Mouse (Mus musculus) MEL (cell line): ENCODE data around the gene Tspan3. TPM values are rescaled to one million over a fixed set of nuclear protein-coding genes. Genes with fewer than 3 reads are reported as not detected.
A peak's percentile ranks its signal among the peaks of the same experiment; 100 is the strongest.

ENCODE experiments used
- DNase-seq: peaks from one replicate; pipeline ENCODE4 v3.0.0; 2011; ENCODE audit warnings: low read depth, low spot score
- H3K27ac ChIP-seq: 2 replicates; pipeline ENCODE4 v1.5.1; 2012; ENCODE audit warnings: low read depth, mild to moderate bottlenecking, control low read depth, low read length, moderate library complexity; ENCODE audit not compliant: control insufficient read depth
- H3K27me3 ChIP-seq, 2 experiments: fragments of 150-350 bp in 1 of 2; sonication (generic) in 1 of 2; 2 replicates each; pipeline ENCODE4 v1.6.1; 2012; ENCODE audit warnings: low read length in 2 of 2, mild to moderate bottlenecking in 2 of 2, improper control_type of control experiment in 1 of 2, moderate library complexity in 1 of 2; ENCODE audit not compliant: insufficient read depth in 2 of 2, control insufficient read depth in 1 of 2
- H3K36me3 ChIP-seq, 2 experiments: 2 replicates each; pipeline ENCODE4 v1.6.1; 2012 to 2014; ENCODE audit warnings: low read length in 2 of 2, improper control_type of control experiment in 1 of 2, inconsistent platforms in 1 of 2, mild to moderate bottlenecking in 1 of 2; ENCODE audit not compliant: insufficient read depth in 2 of 2, control insufficient read depth in 1 of 2
- H3K4me1 ChIP-seq, 2 experiments: fragments of 150-350 bp in 1 of 2; sonication (generic) in 1 of 2; 2 replicates each; pipeline ENCODE4 v1.6.1; 2012; ENCODE audit warnings: low read length in 2 of 2, improper control_type of control experiment in 1 of 2, mild to moderate bottlenecking in 1 of 2; ENCODE audit not compliant: insufficient read depth in 2 of 2, control insufficient read depth in 1 of 2
- H3K4me3 ChIP-seq, 2 experiments: fragments of 150-350 bp in 1 of 2; sonication (generic) in 1 of 2; 2 replicates each; pipeline ENCODE4 v1.5.1; 2012; ENCODE audit warnings: low read depth in 2 of 2, low read length in 2 of 2, mild to moderate bottlenecking in 2 of 2, moderate library complexity in 2 of 2, control low read depth in 1 of 2, improper control_type of control experiment in 1 of 2; ENCODE audit not compliant: control insufficient read depth in 1 of 2, insufficient read depth in 1 of 2
- H3K79me2 ChIP-seq: 2 replicates; pipeline ENCODE4 v1.6.1; 2012; ENCODE audit warnings: mild to moderate bottlenecking, low read length, moderate library complexity; ENCODE audit not compliant: control insufficient read depth, poor library complexity, insufficient read depth
- H3K9ac ChIP-seq: 2 replicates; pipeline ENCODE4 v1.6.1; 2012; ENCODE audit warnings: low read depth, mild to moderate bottlenecking, control low read depth, low read length, moderate library complexity; ENCODE audit not compliant: control insufficient read depth, poor library complexity, severe bottlenecking
- H3K9me3 ChIP-seq: fragments of 150-350 bp; sonication (generic); replicated peaks from 2 replicates; pipeline ENCODE4 v1.6.1; 2012; ENCODE audit warnings: mild to moderate bottlenecking, low read length, improper control_type of control experiment, moderate library complexity; ENCODE audit not compliant: insufficient read depth
- CHD1 ChIP-seq: IDR thresholded peaks from 2 replicates; pipeline ENCODE4 v1.6.1; 2012; ENCODE audit warnings: low read depth, mild to moderate bottlenecking, inconsistent platforms, low read length, improper control_type of control experiment
- CHD2 ChIP-seq: IDR thresholded peaks from 2 replicates; pipeline ENCODE4 v1.6.1; 2011; ENCODE audit warnings: low read length, improper control_type of control experiment
- CTCF ChIP-seq, 3 experiments: IDR thresholded peaks in 2 of 3; conservative IDR thresholded peaks in 1 of 3; 2 replicates each; pipeline ENCODE4 v1.5.1; 2011 to 2012; ENCODE audit warnings: low read length in 3 of 3, low read depth in 2 of 3, mild to moderate bottlenecking in 2 of 3, improper control_type of control experiment in 1 of 3, inconsistent platforms in 1 of 3, mixed read lengths in 1 of 3, moderate library complexity in 1 of 3; ENCODE audit not compliant: control insufficient read depth in 1 of 3, insufficient read depth in 1 of 3, poor library complexity in 1 of 3, severe bottlenecking in 1 of 3
- ETS1 ChIP-seq: IDR thresholded peaks from 2 replicates; pipeline ENCODE4 v1.6.1; 2012; ENCODE audit warnings: low read depth, mild to moderate bottlenecking, inconsistent platforms, low read length, improper control_type of control experiment, moderate library complexity
- GABPA ChIP-seq: IDR thresholded peaks from 2 replicates; pipeline ENCODE4 v1.6.1; 2012; ENCODE audit warnings: low read depth, mild to moderate bottlenecking, inconsistent platforms, low read length, improper control_type of control experiment, moderate library complexity
- HCFC1 ChIP-seq: IDR thresholded peaks from 2 replicates; pipeline ENCODE4 v1.6.1; 2012; ENCODE audit warnings: low read depth, mild to moderate bottlenecking, inconsistent platforms, low read length, improper control_type of control experiment, moderate library complexity
- KAT2A ChIP-seq: conservative IDR thresholded peaks from 2 replicates; pipeline ENCODE4 v1.6.1; 2012; ENCODE audit warnings: low read depth, low read length, improper control_type of control experiment, inconsistent platforms
- MAFK ChIP-seq: IDR thresholded peaks from 2 replicates; pipeline ENCODE4 v1.6.1; 2011; ENCODE audit warnings: low read depth, mild to moderate bottlenecking, low read length, improper control_type of control experiment, borderline replicate concordance
- MEF2A ChIP-seq: IDR thresholded peaks from 2 replicates; pipeline ENCODE4 v1.6.1; 2014; ENCODE audit warnings: low read depth, mild to moderate bottlenecking, inconsistent platforms, low read length, improper control_type of control experiment; ENCODE audit not compliant: poor library complexity, insufficient replicate concordance, severe bottlenecking; ENCODE audit errors: extremely low read depth
- NRF1 ChIP-seq: IDR thresholded peaks from 2 replicates; pipeline ENCODE4 v1.6.1; 2014; ENCODE audit warnings: low read depth, mild to moderate bottlenecking, inconsistent platforms, low read length, improper control_type of control experiment, moderate library complexity; ENCODE audit not compliant: poor library complexity, insufficient read depth, severe bottlenecking
- POLR2A ChIP-seq, 2 experiments: IDR thresholded peaks; 2 replicates each; pipeline ENCODE4 v1.6.1; 2011 to 2012; ENCODE audit warnings: low read length in 2 of 2, mild to moderate bottlenecking in 2 of 2, control low read depth in 1 of 2, improper control_type of control experiment in 1 of 2, low read depth in 1 of 2, moderate library complexity in 1 of 2; ENCODE audit not compliant: control insufficient read depth in 1 of 2, insufficient read depth in 1 of 2, poor library complexity in 1 of 2
- RCOR1 ChIP-seq: IDR thresholded peaks from 2 replicates; pipeline ENCODE4 v1.6.1; 2012; ENCODE audit warnings: low read depth, mild to moderate bottlenecking, inconsistent platforms, low read length, improper control_type of control experiment
- SIN3A ChIP-seq: IDR thresholded peaks from 2 replicates; pipeline ENCODE4 v1.6.1; 2012; ENCODE audit warnings: low read length, improper control_type of control experiment, inconsistent platforms
- UBTF ChIP-seq: IDR thresholded peaks from 2 replicates; pipeline ENCODE4 v1.6.1; 2012; ENCODE audit warnings: low read depth, mild to moderate bottlenecking, inconsistent platforms, low read length, improper control_type of control experiment, moderate library complexity, borderline replicate concordance; ENCODE audit not compliant: insufficient read depth
- USF2 ChIP-seq, 2 experiments: IDR thresholded peaks; 2 replicates each; pipeline ENCODE4 v1.6.1; 2011 to 2012; ENCODE audit warnings: improper control_type of control experiment in 2 of 2, low read length in 2 of 2, borderline replicate concordance in 1 of 2, inconsistent platforms in 1 of 2, low read depth in 1 of 2, mild to moderate bottlenecking in 1 of 2; ENCODE audit not compliant: insufficient read depth in 1 of 2
- ZKSCAN1 ChIP-seq: IDR thresholded peaks from 2 replicates; pipeline ENCODE4 v1.6.1; 2012; ENCODE audit warnings: low read depth, mild to moderate bottlenecking, inconsistent platforms, low read length, improper control_type of control experiment, moderate library complexity
- ZMIZ1 ChIP-seq: IDR thresholded peaks from 2 replicates; pipeline ENCODE4 v1.6.1; 2012; ENCODE audit warnings: low read depth, mild to moderate bottlenecking, inconsistent platforms, low read length, improper control_type of control experiment, moderate library complexity
- ZNF384 ChIP-seq: IDR thresholded peaks from 2 replicates; pipeline ENCODE4 v1.6.1; 2012; ENCODE audit warnings: low read depth, mild to moderate bottlenecking, inconsistent platforms, low read length, improper control_type of control experiment
- polyA plus RNA-seq, 2 experiments: library from polyadenylated mRNA; stranded (reverse) in 1 of 2; unstranded in 1 of 2; fragments of >175 nt in 1 of 2; fragments of >200 nt in 1 of 2; gene quantifications; 2 replicates each; pipeline versions ENCODE4 v1.2.1 to v1.2.4; 2012; ENCODE audit warnings: low replicate concordance in 2 of 2, low read depth in 1 of 2; ENCODE audit not compliant: insufficient read length in 2 of 2, insufficient read depth in 1 of 2, missing spikeins in 1 of 2
- total RNA-seq: library from RNA; depleted of rRNA; stranded (reverse); fragments of 300-350 nt; gene quantifications from 2 replicates; pipeline ENCODE4 v1.2.3, GENCODE M21; 2012

Gene Tspan3
- total and polyA plus RNA-seq, 3 experiments, result 49.5 to 87.3 (median 62.6) TPM

GRCm38 (mm10) chr9:56129951-56130350 is 35.3 kb downstream of the Tspan3 start:
- H3K4me1 ChIP-seq, result peaks cover 0 to 10% of the 10 kb centered on the region in 2 experiments; a peak in 2 of 4 replicates
- no peak for TF ChIP-seq SIN3A
- TF ChIP-seq ETS1, result no peak
- no peak for TF ChIP-seq CHD2
- no peak for TF ChIP-seq NRF1
- no peak for TF ChIP-seq USF2 (IDR thresholded peaks at IDR 0.05; ENCODE audit: borderline replicate concordance in 1 of 2, insufficient read depth in 1 of 2, low read depth in 1 of 2, low read length in 2 of 2)
- no peak for TF ChIP-seq ZNF384
- TF ChIP-seq CTCF (IDR thresholded peaks at IDR 0.05 in 2 of 3, conservative IDR thresholded peaks at IDR 0.05 in 1 of 3; ENCODE audit: control insufficient read depth in 1 of 3, insufficient read depth in 1 of 3, low read depth in 2 of 3, low read length in 3 of 3, poor library complexity in 1 of 3, severe bottlenecking in 1 of 3), result no peak
- TF ChIP-seq POLR2A (IDR thresholded peaks at IDR 0.05; ENCODE audit: control insufficient read depth in 1 of 2, insufficient read depth in 1 of 2, low read depth in 1 of 2, low read length in 2 of 2, poor library complexity in 1 of 2), result no peak
- TF ChIP-seq ZMIZ1, result no peak
- H3K27ac ChIP-seq, result no peak overlapping the region
- H3K79me2 ChIP-seq, result no peaks in the 10 kb centered on the region
- no peak for DNase-seq
- H3K9ac ChIP-seq, result no peak overlapping the region
- no peaks in the 10 kb centered on the region; a peak in 2 of 4 replicates for H3K36me3 ChIP-seq
- no peaks in the 10 kb centered on the region for H3K27me3 ChIP-seq
- no peaks in the 10 kb centered on the region for H3K9me3 ChIP-seq
- H3K4me3 ChIP-seq, result no peak overlapping the region

DNA sequence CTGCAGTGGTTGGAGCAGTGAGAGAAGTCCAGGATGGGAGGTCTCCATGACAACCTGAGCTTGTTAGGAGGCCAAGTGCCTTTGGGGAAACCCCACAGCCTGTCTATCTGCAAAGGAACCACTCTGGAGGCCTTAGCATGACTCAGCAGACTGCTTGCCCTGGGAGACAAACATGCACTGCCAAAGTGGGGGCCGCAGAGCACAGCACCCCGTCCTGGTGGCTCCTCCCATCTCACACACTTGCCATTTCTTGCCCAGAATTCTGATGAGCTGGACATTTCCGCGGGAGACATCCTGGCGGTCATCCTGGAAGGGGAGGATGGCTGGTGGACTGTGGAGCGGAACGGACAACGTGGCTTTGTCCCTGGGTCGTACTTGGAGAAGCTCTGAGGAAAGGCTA is 36.9 kb downstream of the Tspan3 start:
- DNase-seq, result peak; percentile 77
- Histone ChIP-seq H3K4me3 (no peak overlapping the region), H3K4me1 (peaks cover 0 to 10% of the 10 kb centered on the region in 2 experiments; a peak in 2 of 4 replicates)

DNA sequence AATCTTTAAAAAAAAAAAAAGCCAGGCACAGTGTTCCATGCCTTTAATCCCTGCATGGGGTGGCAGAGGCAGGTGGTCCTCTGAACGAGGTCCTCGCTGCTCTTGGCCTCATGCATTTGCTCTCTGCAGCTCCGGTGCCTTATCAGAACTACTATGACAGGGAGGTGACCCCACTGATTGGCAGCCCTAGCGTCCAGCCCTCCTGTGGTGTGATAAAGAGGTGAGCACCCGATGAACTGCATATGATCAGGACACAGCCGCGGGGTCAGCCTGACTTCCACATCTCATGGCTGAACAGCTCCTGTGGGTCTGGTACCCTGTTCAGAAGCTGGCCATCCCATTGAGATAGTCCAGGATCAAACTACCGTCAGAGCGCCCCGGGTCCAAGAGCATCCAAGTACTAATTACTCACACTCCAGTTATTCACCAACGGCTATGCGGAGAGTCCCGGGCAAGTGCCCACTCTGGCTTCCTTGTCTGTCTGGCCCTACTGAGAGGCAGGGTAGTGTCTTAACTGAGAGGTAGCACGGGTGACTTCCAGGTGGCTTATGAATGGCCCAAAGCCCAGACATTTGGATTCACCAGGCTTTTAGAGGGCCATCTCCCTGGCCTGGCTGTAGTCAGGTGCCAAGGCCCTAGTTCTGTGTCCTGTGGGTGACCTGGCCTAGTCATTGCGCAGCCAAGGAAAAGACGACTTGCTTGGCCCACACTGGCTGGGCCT is 38.7 kb downstream of the Tspan3 start:
- no peaks in the 10 kb centered on the region for H3K36me3 ChIP-seq

More for the DNA sequence above, 36.9 kb downstream of the Tspan3 start:
- TF ChIP-seq GABPA (peak; percentile 44; the same call in 1 of the 2 replicates), MEF2A (no peak)
- no peak overlapping the region for H3K27ac ChIP-seq
- H3K79me2 ChIP-seq, result no peaks in the 10 kb centered on the region
- H3K9ac ChIP-seq, result no peak overlapping the region
- H3K27me3 ChIP-seq, result no peaks in the 10 kb centered on the region
- H3K36me3 ChIP-seq, result no peaks in the 10 kb centered on the region; a peak in 2 of 4 replicates
- no peaks in the 10 kb centered on the region for H3K9me3 ChIP-seq

More for the DNA sequence above, 38.7 kb downstream of the Tspan3 start:
- Histone ChIP-seq H3K4me3 (no peak overlapping the region), H3K79me2 (no peaks in the 10 kb centered on the region), H3K27me3 (no peaks in the 10 kb centered on the region), H3K4me1 (peaks cover 0 to 5% of the 10 kb centered on the region in 2 experiments; a peak in 2 of 4 replicates), H3K9ac (no peak overlapping the region), H3K27ac (no peak overlapping the region), H3K9me3 (no peaks in the 10 kb centered on the region)
- TF ChIP-seq GABPA (no peak), UBTF (no peak), USF2 (IDR thresholded peaks at IDR 0.05; ENCODE audit: borderline replicate concordance in 1 of 2, insufficient read depth in 1 of 2, low read depth in 1 of 2, low read length in 2 of 2) (no peak), NRF1 (no peak), MAFK (no peak), CHD1 (no peak), ZKSCAN1 (no peak), ETS1 (no peak), RCOR1 (no peak), KAT2A (no peak), HCFC1 (no peak)
- no peak for DNase-seq
